8 mouse cellular contexts compared by ENCODE assay signal in genomic region chr19:53945171-53946042, GRCm38 (mm10). TPM values are rescaled to one million over a fixed set of nuclear protein-coding genes. Genes with fewer than 3 reads are reported as not detected.
DNase-seq lines count a peak whose midpoint lies in the region; ATAC-seq lines count a peak whose summit lies in the region.

No protein-coding gene starts in this region.

- DNase-seq in 416B (ENCODE audit: low read depth), result peak; percentile 46
- DNase-seq in adrenal gland, adult 2 months, result peak; percentile 64
- DNase-seq in heart, adult 8-10 months (ENCODE audit: low spot score), result peak; percentile 18
- DNase-seq in kidney, adult 8-10 months, result peak; percentile 33 to 36
- peak; percentile 48 for DNase-seq in thymus, postnatal 0 days (ENCODE audit: low spot score)

- no peak; the same call in 1 of the 2 replicates for ATAC-seq in embryonic facial prominence, embryonic 12.5 days (ENCODE audit: insufficient number of reproducible peaks, insufficient read depth, low FRiP score, low TSS enrichment)
- ATAC-seq in liver, embryonic 15.5 days (ENCODE audit: insufficient read depth), result peak; percentile 6
- peak; percentile 19 for ATAC-seq in neural tube, embryonic 15.5 days (ENCODE audit: low FRiP score)

- 1% methylated on average over 35 of the region's 69 CpGs for WGBS in embryonic facial prominence, embryonic 12.5 days
- WGBS in liver, embryonic 15.5 days (ENCODE audit: insufficient replicate concordance), result under 1% methylated on average over 57 of the region's 69 CpGs
- WGBS in neural tube, embryonic 15.5 days, result under 1% methylated on average over 41 of the region's 69 CpGs

- peak overlapping the region; percentile 98 for H3K27ac ChIP-seq in embryonic facial prominence, embryonic 12.5 days
- peak overlapping the region; percentile 100 for H3K27ac ChIP-seq in liver, embryonic 15.5 days (replicated peaks)
- H3K27ac ChIP-seq in neural tube, embryonic 15.5 days (replicated peaks), result peak overlapping the region; percentile 99

- H3K4me2 ChIP-seq in embryonic facial prominence, embryonic 12.5 days (replicated peaks), result peak overlapping the region; percentile 52
- peak overlapping the region; percentile 86 for H3K4me2 ChIP-seq in liver, embryonic 15.5 days
- peak overlapping the region; percentile 67 for H3K4me2 ChIP-seq in neural tube, embryonic 15.5 days

- H3K27me3 ChIP-seq in embryonic facial prominence, embryonic 12.5 days, result no peaks in the 10 kb centered on the region
- no peaks in the 10 kb centered on the region for H3K27me3 ChIP-seq in liver, embryonic 15.5 days
- no peaks in the 10 kb centered on the region for H3K27me3 ChIP-seq in neural tube, embryonic 15.5 days (replicated peaks)

- peak overlapping the region; percentile 98 for H3K9ac ChIP-seq in embryonic facial prominence, embryonic 12.5 days
- H3K9ac ChIP-seq in liver, embryonic 15.5 days, result peak overlapping the region; percentile 97
- H3K9ac ChIP-seq in neural tube, embryonic 15.5 days (replicated peaks), result peak overlapping the region; percentile 94

- no peaks in the 10 kb centered on the region for H3K9me3 ChIP-seq in embryonic facial prominence, embryonic 12.5 days
- H3K9me3 ChIP-seq in liver, embryonic 15.5 days (replicated peaks), result no peaks in the 10 kb centered on the region
- no peaks in the 10 kb centered on the region for H3K9me3 ChIP-seq in neural tube, embryonic 15.5 days (replicated peaks)

- peaks cover 9% of the 10 kb centered on the region for H3K4me1 ChIP-seq in embryonic facial prominence, embryonic 12.5 days
- H3K4me1 ChIP-seq in liver, embryonic 15.5 days (replicated peaks), result peaks cover 46% of the 10 kb centered on the region
- peaks cover 22% of the 10 kb centered on the region for H3K4me1 ChIP-seq in neural tube, embryonic 15.5 days

- H3K36me3 ChIP-seq in embryonic facial prominence, embryonic 12.5 days, result no peaks in the 10 kb centered on the region
- no peaks in the 10 kb centered on the region for H3K36me3 ChIP-seq in liver, embryonic 15.5 days (replicated peaks)
- no peaks in the 10 kb centered on the region for H3K36me3 ChIP-seq in neural tube, embryonic 15.5 days

- H3K4me3 ChIP-seq in embryonic facial prominence, embryonic 12.5 days, result peak overlapping the region; percentile 90
- H3K4me3 ChIP-seq in liver, embryonic 15.5 days (replicated peaks), result peak overlapping the region; percentile 98
- peak overlapping the region; percentile 95 for H3K4me3 ChIP-seq in neural tube, embryonic 15.5 days (replicated peaks)

RNA-seq across cellular contexts. Expression of gene Bbip1, which starts 1.0 kb away (rescaled TPM):
- total RNA-seq in adrenal gland, adult 2 months (2021), result 10 to 100 TPM; 25.6 to 30.8 TPM
- 1.3 and 2.9 TPM in 2 replicates for polyA plus RNA-seq in adrenal gland, adult 2 months (2012; rRNA removed)
- polyA plus RNA-seq in embryonic facial prominence, embryonic 12.5 days (2016; fragmentation: Nextera tagmentation; extraction: Ambion mirVana), result 88.3 and 90.6 TPM in 2 replicates
- 10 to 100 TPM; 36.5 to 41.6 (median 37.9) TPM for total RNA-seq in heart, adult 8-10 months (2022)
- 37.4 and 37.6 TPM in 2 replicates for polyA plus RNA-seq in liver, embryonic 15.5 days (2015; fragmentation: Nextera tagmentation; extraction: Ambion mirVana)
- 115 and 135 TPM in 2 replicates for polyA plus RNA-seq in neural tube, embryonic 15.5 days (2015; fragmentation: Nextera tagmentation; extraction: Ambion mirVana)
- polyA plus RNA-seq in thymus, postnatal 0 days (2015; fragmentation: Nextera tagmentation; extraction: Ambion mirVana), result 136 and 139 TPM in 2 replicates

RNA-seq across cellular contexts. Expression of gene Shoc2, which starts 1.3 kb away (rescaled TPM):
- 10 to 100 TPM; 46.0 to 54.5 TPM for total RNA-seq in adrenal gland, adult 2 months (2021)
- polyA plus RNA-seq in adrenal gland, adult 2 months (2012; rRNA removed), result 3.1 and 5.0 TPM in 2 replicates
- polyA plus RNA-seq in embryonic facial prominence, embryonic 12.5 days (2016; fragmentation: Nextera tagmentation; extraction: Ambion mirVana), result 55.2 and 57.0 TPM in 2 replicates
- total RNA-seq in heart, adult 8-10 months (2022), result 10 to 100 TPM; 23.1 to 27.9 (median 24.0) TPM
- polyA plus RNA-seq in liver, embryonic 15.5 days (2015; fragmentation: Nextera tagmentation; extraction: Ambion mirVana), result 15.3 and 16.0 TPM in 2 replicates
- 58.4 and 59.4 TPM in 2 replicates for polyA plus RNA-seq in neural tube, embryonic 15.5 days (2015; fragmentation: Nextera tagmentation; extraction: Ambion mirVana)
- 26.1 and 29.8 TPM in 2 replicates for polyA plus RNA-seq in thymus, postnatal 0 days (2015; fragmentation: Nextera tagmentation; extraction: Ambion mirVana)

RNA-seq across cellular contexts. Expression of gene Pdcd4, which starts 53.4 kb away (rescaled TPM):
- 100 to 1,000 TPM in 1 of 2 experiments, 10 to 100 TPM in 1; 75.5 to 102 TPM for total RNA-seq in adrenal gland, adult 2 months (2021)
- 2.5 and 2.6 TPM in 2 replicates for polyA plus RNA-seq in adrenal gland, adult 2 months (2012; rRNA removed)
- 114 and 129 TPM in 2 replicates for polyA plus RNA-seq in embryonic facial prominence, embryonic 12.5 days (2016; fragmentation: Nextera tagmentation; extraction: Ambion mirVana)
- 10 to 100 TPM; 18.3 to 28.1 (median 23.4) TPM for total RNA-seq in heart, adult 8-10 months (2022)
- polyA plus RNA-seq in liver, embryonic 15.5 days (2015; fragmentation: Nextera tagmentation; extraction: Ambion mirVana), result 16.0 and 17.8 TPM in 2 replicates
- 60.3 and 69.1 TPM in 2 replicates for polyA plus RNA-seq in neural tube, embryonic 15.5 days (2015; fragmentation: Nextera tagmentation; extraction: Ambion mirVana)
- 156 and 182 TPM in 2 replicates for polyA plus RNA-seq in thymus, postnatal 0 days (2015; fragmentation: Nextera tagmentation; extraction: Ambion mirVana)
